Mouse (Mus musculus): ENCODE measurements around the gene Ryk. TPM values are rescaled to one million over a fixed set of nuclear protein-coding genes. Genes with fewer than 3 reads are reported as not detected.
"Not testable (repeated sequence)": the region's sequence is repeated elsewhere in the genome, so short reads cannot be mapped to it uniquely, and the experiment has no call there.

The Ryk gene
- polyA plus RNA-seq, 1 experiment from 2014 or later, result 8.9 TPM

GRCm38 (mm10) chr9:102911526-102911925 is 76.8 kb downstream of the Ryk start:
- H3K4me2 ChIP-seq (ENCODE audit: low read length), result no peak overlapping the region
- 98% methylated on average over 3 of the region's 3 CpGs for WGBS
- H3K27me3 ChIP-seq (replicated peaks; ENCODE audit: control insufficient read depth, insufficient read depth, low read length), result no peaks in the 10 kb centered on the region
- H3K27ac ChIP-seq (ENCODE audit: low read depth, low read length), result no peak overlapping the region
- H3K9me3 ChIP-seq (ENCODE audit: control insufficient read depth, low read length), result no peaks in the 10 kb centered on the region
- H3K9ac ChIP-seq (ENCODE audit: low read depth, low read length), result no peak overlapping the region
- H3K4me1 ChIP-seq (ENCODE audit: control insufficient read depth, insufficient read depth, low read depth, low read length), result no peaks in the 10 kb centered on the region
- ATAC-seq, result no peak
- no peak overlapping the region for H3K4me3 ChIP-seq (ENCODE audit: low read length)
- peaks cover 20% of the 10 kb centered on the region for H3K36me3 ChIP-seq (ENCODE audit: control insufficient read depth, insufficient read depth, low read length)

GRCm38 (mm10) chr9:102912516-102913035 is 77.9 kb downstream of the Ryk start:
- Histone ChIP-seq H3K9ac (ENCODE audit: low read depth, low read length) (no peak overlapping the region), H3K27ac (ENCODE audit: low read depth, low read length) (no peak overlapping the region), H3K4me1 (ENCODE audit: control insufficient read depth, insufficient read depth, low read depth, low read length) (no peaks in the 10 kb centered on the region), H3K36me3 (ENCODE audit: control insufficient read depth, insufficient read depth, low read length) (peaks cover 19% of the 10 kb centered on the region), H3K9me3 (ENCODE audit: control insufficient read depth, low read length) (no peaks in the 10 kb centered on the region), H3K4me3 (ENCODE audit: low read length) (no peak overlapping the region), H3K27me3 (replicated peaks; ENCODE audit: control insufficient read depth, insufficient read depth, low read length) (no peaks in the 10 kb centered on the region), H3K4me2 (ENCODE audit: low read length) (no peak overlapping the region)
- no peak for ATAC-seq
- WGBS, result 91% methylated on average over 10 of the region's 10 CpGs

GRCm38 (mm10) chr9:102913597-102913996 is 78.9 kb downstream of the Ryk start:
- not testable (repeated sequence) for ATAC-seq; H3K9ac ChIP-seq (ENCODE audit: low read depth, low read length); H3K4me2 ChIP-seq (ENCODE audit: low read length)

GRCm38 (mm10) chr9:102914583-102914982 is 79.9 kb downstream of the Ryk start:
- Histone ChIP-seq H3K4me2 (ENCODE audit: low read length) (no peak overlapping the region), H3K4me1 (ENCODE audit: control insufficient read depth, insufficient read depth, low read depth, low read length) (no peaks in the 10 kb centered on the region), H3K27ac (ENCODE audit: low read depth, low read length) (no peak overlapping the region), H3K9ac (ENCODE audit: low read depth, low read length) (no peak overlapping the region), H3K27me3 (replicated peaks; ENCODE audit: control insufficient read depth, insufficient read depth, low read length) (no peaks in the 10 kb centered on the region), H3K9me3 (ENCODE audit: control insufficient read depth, low read length) (no peaks in the 10 kb centered on the region), H3K36me3 (ENCODE audit: control insufficient read depth, insufficient read depth, low read length) (peaks cover 10% of the 10 kb centered on the region; the same call in 1 of the 2 replicates), H3K4me3 (ENCODE audit: low read length) (no peak overlapping the region)
- ATAC-seq, result no peak
- WGBS, result 76% methylated on average over 1 of the region's 1 CpGs

More at GRCm38 (mm10) chr9:102913597-102913996, 78.9 kb downstream of the Ryk start:
- not testable (repeated sequence) for H3K27ac ChIP-seq (ENCODE audit: low read depth, low read length); H3K9me3 ChIP-seq (ENCODE audit: control insufficient read depth, low read length); H3K4me1 ChIP-seq (ENCODE audit: control insufficient read depth, insufficient read depth, low read depth, low read length); H3K4me3 ChIP-seq (ENCODE audit: low read length); H3K27me3 ChIP-seq (replicated peaks; ENCODE audit: control insufficient read depth, insufficient read depth, low read length)
- 92% methylated on average over 3 of the region's 3 CpGs for WGBS
- peaks cover 14% of the 10 kb centered on the region; the same call in 1 of the 2 replicates for H3K36me3 ChIP-seq (ENCODE audit: control insufficient read depth, insufficient read depth, low read length)

- no peaks in the 10 kb centered on the region for H3K9me3 ChIP-seq (ENCODE audit: control insufficient read depth, low read length)
- H3K4me3 ChIP-seq (ENCODE audit: low read length), result no peak overlapping the region
- H3K4me2 ChIP-seq (ENCODE audit: low read length), result no peak overlapping the region
- H3K9ac ChIP-seq (ENCODE audit: low read depth, low read length), result no peak overlapping the region
- H3K4me1 ChIP-seq (ENCODE audit: control insufficient read depth, insufficient read depth, low read depth, low read length), result no peaks in the 10 kb centered on the region
- H3K27ac ChIP-seq (ENCODE audit: low read depth, low read length), result no peak overlapping the region
- H3K27me3 ChIP-seq (replicated peaks; ENCODE audit: control insufficient read depth, insufficient read depth, low read length), result no peaks in the 10 kb centered on the region
- H3K36me3 ChIP-seq (ENCODE audit: control insufficient read depth, insufficient read depth, low read length), result peaks cover 10% of the 10 kb centered on the region; the same call in 1 of the 2 replicates
- ATAC-seq, result no peak
- WGBS, result 87% methylated on average over 3 of the region's 3 CpGs
These were observed 80.7 kb downstream of the Ryk start for GRCm38 (mm10) chr9:102915292-102915854.

GRCm38 (mm10) chr9:102916076-102916475 is 81.4 kb downstream of the Ryk start:
- no peak for ATAC-seq
- Histone ChIP-seq H3K27me3 (replicated peaks; ENCODE audit: control insufficient read depth, insufficient read depth, low read length) (no peaks in the 10 kb centered on the region), H3K36me3 (ENCODE audit: control insufficient read depth, insufficient read depth, low read length) (peaks cover 9% of the 10 kb centered on the region; the same call in 1 of the 2 replicates), H3K4me2 (ENCODE audit: low read length) (no peak overlapping the region), H3K9ac (ENCODE audit: low read depth, low read length) (no peak overlapping the region), H3K27ac (ENCODE audit: low read depth, low read length) (no peak overlapping the region), H3K4me1 (ENCODE audit: control insufficient read depth, insufficient read depth, low read depth, low read length) (no peaks in the 10 kb centered on the region), H3K4me3 (ENCODE audit: low read length) (no peak overlapping the region), H3K9me3 (ENCODE audit: control insufficient read depth, low read length) (no peaks in the 10 kb centered on the region)
- 95% methylated on average over 7 of the region's 7 CpGs for WGBS

GRCm38 (mm10) chr9:102917532-102918129 is 82.9 kb downstream of the Ryk start:
- Histone ChIP-seq H3K4me2 (ENCODE audit: low read length) (no peak overlapping the region), H3K27ac (ENCODE audit: low read depth, low read length) (no peak overlapping the region), H3K27me3 (replicated peaks; ENCODE audit: control insufficient read depth, insufficient read depth, low read length) (no peaks in the 10 kb centered on the region), H3K4me1 (ENCODE audit: control insufficient read depth, insufficient read depth, low read depth, low read length) (no peaks in the 10 kb centered on the region), H3K9me3 (ENCODE audit: control insufficient read depth, low read length) (no peaks in the 10 kb centered on the region), H3K36me3 (ENCODE audit: control insufficient read depth, insufficient read depth, low read length) (peaks cover 6% of the 10 kb centered on the region; the same call in 1 of the 2 replicates), H3K9ac (ENCODE audit: low read depth, low read length) (no peak overlapping the region), H3K4me3 (ENCODE audit: low read length) (no peak overlapping the region)
- WGBS, result 81% methylated on average over 8 of the region's 8 CpGs
- no peak for ATAC-seq

- no peaks in the 10 kb centered on the region for H3K27me3 ChIP-seq (replicated peaks; ENCODE audit: control insufficient read depth, insufficient read depth, low read length)
- peaks cover 6% of the 10 kb centered on the region; the same call in 1 of the 2 replicates for H3K36me3 ChIP-seq (ENCODE audit: control insufficient read depth, insufficient read depth, low read length)
- no peak for ATAC-seq
- no peaks in the 10 kb centered on the region for H3K9me3 ChIP-seq (ENCODE audit: control insufficient read depth, low read length)
- WGBS, result 83% methylated on average over 5 of the region's 5 CpGs
- no peaks in the 10 kb centered on the region for H3K4me1 ChIP-seq (ENCODE audit: control insufficient read depth, insufficient read depth, low read depth, low read length)
- H3K4me3 ChIP-seq (ENCODE audit: low read length), result no peak overlapping the region
- H3K9ac ChIP-seq (ENCODE audit: low read depth, low read length), result no peak overlapping the region
- no peak overlapping the region for H3K4me2 ChIP-seq (ENCODE audit: low read length)
- H3K27ac ChIP-seq (ENCODE audit: low read depth, low read length), result no peak overlapping the region
These were observed 84.8 kb downstream of the Ryk start for GRCm38 (mm10) chr9:102919486-102919885.

- Histone ChIP-seq H3K9ac (ENCODE audit: low read depth, low read length) (no peak overlapping the region), H3K4me2 (ENCODE audit: low read length) (no peak overlapping the region), H3K4me3 (ENCODE audit: low read length) (no peak overlapping the region), H3K9me3 (ENCODE audit: control insufficient read depth, low read length) (no peaks in the 10 kb centered on the region), H3K27me3 (replicated peaks; ENCODE audit: control insufficient read depth, insufficient read depth, low read length) (no peaks in the 10 kb centered on the region), H3K27ac (ENCODE audit: low read depth, low read length) (no peak overlapping the region), H3K4me1 (ENCODE audit: control insufficient read depth, insufficient read depth, low read depth, low read length) (no peaks in the 10 kb centered on the region), H3K36me3 (ENCODE audit: control insufficient read depth, insufficient read depth, low read length) (peaks cover under 1% of the 10 kb centered on the region; the same call in 1 of the 2 replicates)
- WGBS, result 86% methylated on average over 13 of the region's 13 CpGs
- ATAC-seq, result no peak
These were observed 87.1 kb downstream of the Ryk start for GRCm38 (mm10) chr9:102921791-102922190.

Measured in hindbrain, embryonic 16.5 days (tissue).